Mouse (Mus musculus) spleen, postnatal 4 days (tissue): ENCODE results near the gene Kdm1a.

Source experiments
- DNase-seq, 2 experiments: peaks; one replicate each; pipeline ENCODE4 v3.0.0; 2022; ENCODE audit warnings: low spot score in 2 of 2

Kdm1a gene

DNA sequence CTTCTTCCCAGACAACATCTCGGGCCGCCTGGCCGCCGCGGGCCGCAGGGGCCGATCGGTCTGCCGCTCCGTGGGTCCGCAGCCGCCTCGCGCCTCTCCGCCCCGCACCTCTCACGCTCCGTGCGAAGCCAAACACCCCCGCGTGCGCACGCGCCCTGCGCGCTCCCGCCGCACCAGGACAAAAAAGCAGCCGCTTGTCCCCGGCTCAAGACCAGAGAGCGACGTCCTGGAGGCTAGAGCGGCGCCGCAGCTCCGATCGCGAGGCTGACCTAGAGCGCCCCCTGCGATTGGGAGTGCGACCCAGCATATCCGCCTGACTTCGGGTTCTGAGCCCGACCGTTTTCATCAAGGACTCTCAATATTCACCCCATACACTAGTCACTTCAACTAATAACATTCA lies at the start of gene Kdm1a:
TSS of gene Kdm1a (minus strand) at position 156 of the 400 bp plus-strand sequence.
- peak; percentile 95 to 99 for DNase-seq

DNA sequence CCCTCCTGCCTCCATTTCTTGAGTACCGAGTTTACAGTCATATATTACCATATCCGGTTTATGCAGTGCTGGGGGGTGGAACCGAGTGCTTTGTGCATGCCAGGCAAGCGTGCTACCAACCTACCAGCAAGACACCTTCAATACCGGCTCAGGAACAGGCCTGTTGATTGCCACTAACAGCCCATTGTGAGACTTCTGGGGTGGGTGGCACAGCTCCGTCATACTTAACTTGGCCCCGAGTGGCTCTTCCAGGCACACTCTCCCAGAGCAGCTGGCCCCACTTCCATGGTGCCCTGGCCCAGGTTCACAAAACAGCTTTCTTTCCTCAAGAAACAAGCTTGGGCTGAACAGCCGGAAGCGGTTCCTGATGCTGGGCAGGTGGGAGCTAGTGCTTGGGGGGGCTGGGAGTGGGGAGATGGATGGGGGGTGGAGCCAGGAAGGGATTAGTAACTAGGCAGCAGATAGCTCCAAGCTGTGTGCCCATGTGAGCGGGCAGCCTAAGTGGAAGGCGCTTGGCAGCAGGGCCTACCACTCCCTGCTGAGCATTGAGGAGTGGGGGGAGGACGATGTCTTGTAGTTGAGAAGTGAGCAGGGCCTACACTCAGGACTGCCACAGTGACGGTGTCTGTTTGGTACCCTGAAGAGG lies 49.5 kb upstream of the Kdm1a start:
- no peak for DNase-seq

DNA sequence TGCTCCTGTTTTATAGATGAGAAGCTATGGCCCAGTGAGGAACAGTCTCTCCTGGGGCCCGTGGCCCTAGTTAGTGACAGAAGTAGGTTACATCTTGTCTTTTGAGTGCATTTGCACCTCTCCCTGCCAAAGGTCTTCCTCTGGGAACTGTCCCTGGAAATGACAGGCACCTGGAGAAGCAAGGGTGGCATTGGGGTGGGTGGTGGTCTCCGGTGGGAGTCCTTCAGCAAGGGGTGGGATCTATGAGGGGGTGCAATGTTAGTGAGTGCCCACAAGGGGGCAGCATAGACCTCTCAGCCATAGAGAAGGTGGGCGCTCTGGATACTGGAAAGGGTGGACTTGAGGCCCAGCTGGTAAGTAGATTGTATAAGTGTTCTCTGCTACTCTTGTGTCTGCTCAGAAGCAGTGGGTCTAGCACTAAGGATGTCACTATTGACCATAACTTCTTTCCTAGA lies 48.9 kb upstream of the Kdm1a start:
- no peak for DNase-seq

DNA sequence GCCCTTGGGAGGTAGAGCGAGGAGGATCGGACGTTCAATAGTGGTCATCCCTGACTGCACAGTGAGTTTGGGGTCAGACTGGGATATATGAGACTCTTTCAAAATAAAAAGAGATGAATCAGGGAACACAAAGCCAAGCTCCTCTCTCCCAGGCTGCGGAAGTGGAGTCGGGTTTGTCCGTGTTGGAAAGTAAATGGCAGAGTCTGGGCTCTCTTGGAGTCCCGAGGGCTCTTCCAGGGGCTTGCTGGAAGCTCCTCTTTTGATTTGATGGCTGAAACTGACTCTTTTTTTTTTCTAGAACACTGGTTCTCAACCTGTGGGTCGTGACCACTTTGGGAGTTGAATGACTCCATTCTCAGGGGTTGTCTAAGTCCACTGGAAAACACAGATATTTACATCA lies 47.7 kb upstream of the Kdm1a start:
- no peak for DNase-seq

DNA sequence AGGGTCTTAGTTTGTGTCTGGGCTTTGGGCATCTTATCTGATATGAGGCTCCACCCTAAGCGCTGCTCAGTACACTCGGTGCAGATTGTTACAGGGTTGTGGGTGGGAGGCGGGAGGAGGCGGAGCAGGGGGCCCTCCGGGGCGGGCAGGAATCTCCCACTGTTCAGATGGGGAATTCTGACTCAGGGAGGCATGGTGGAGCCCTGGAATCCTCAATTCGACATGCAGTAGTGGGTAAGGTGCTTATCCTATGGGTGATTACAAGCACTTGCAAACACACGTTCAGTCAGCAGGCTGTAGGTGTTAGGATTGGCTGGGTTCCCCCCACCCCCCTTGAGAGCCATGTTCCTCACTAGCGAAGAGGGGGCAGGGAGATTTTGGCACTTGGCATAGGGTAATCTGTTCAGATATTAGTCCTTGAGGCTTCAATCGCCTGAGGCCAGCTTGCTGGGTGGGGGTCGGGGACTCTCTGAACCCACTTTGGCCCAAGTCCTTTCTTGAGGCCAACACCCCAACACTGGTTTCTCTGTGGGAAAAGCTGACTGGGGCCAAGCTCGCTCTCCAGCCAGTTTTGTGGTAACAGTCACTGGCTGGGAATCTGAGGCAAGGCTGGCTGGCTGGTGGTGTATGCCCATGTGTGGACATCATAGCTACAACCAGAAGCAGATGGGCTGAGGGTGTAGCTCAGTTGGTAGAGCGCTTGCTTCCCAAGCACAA lies 47.1 kb upstream of the Kdm1a start:
- no peak for DNase-seq

DNA sequence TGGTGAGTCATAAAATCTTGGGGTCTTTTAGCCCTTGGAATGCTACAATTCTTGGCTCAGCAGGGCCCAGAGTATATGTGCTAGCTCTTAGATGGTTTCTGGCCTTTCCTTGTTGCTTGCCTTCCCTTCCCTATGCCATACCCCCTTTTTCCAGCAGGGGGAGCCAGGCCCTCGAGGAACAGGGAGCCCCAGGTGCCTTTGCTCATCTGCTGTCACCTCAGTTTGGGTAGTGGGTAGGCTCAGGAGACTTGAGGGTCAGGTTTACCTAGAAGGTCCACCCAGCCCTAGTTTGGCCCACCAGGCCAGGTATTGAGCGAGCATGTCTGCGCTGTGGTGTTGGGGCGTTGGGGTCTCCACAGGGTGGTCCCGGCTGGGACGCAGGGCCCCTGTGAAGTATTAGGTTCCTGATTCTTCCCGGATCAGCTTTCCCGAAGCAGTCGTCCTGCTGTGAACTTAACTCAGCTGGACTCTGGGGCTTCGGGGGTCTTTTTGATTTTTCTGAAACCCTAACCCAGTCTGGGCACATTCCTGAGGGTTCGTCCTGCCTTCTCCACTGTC lies 46.5 kb upstream of the Kdm1a start:
- DNase-seq = peak; percentile 75 to 91

DNA sequence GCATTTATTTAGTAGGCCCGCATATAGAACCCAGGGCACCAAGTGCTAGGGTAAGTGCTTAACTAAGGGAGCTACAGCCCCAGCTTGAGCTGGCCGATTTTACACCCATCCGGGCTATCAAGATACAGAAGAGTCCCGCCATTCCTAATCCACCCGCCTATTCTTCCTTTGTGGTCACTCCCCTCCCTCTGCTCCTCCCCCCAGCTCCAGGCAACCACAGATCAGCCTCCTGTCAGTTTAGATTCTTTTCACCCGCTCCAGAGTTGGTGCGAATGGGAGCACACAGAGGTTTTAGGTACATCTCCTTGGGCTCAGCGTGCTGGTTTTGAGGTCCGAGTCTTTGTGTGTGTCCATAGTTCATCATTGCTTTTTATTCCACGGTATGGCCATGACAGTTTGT lies 36.4 kb upstream of the Kdm1a start:
- DNase-seq = no peak

DNA sequence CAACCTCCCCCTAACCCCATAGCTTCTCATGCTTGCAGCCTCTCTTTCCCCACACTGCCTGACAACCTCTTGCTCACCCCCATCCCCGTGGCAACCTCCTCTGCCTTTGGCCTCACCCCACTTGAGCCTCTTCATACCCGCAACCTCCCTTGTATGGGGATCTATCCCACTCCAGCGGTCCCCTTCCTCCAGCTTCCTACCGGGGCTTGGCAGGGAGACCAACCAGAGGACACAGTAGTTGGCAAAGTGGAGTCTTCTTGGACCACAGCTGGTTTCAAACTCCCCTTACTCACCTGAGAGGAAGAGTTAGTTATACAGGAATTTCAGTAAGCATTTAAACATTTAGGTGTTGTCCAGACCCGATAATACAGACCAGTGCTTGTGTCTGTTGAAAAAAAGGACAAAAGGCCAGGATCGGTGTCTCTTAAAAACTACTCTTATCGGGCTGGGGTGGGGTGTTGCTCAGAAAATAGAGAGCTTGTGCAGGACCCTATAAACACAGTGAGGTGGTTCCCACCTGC lies 35.8 kb upstream of the Kdm1a start:
- no peak for DNase-seq

DNA sequence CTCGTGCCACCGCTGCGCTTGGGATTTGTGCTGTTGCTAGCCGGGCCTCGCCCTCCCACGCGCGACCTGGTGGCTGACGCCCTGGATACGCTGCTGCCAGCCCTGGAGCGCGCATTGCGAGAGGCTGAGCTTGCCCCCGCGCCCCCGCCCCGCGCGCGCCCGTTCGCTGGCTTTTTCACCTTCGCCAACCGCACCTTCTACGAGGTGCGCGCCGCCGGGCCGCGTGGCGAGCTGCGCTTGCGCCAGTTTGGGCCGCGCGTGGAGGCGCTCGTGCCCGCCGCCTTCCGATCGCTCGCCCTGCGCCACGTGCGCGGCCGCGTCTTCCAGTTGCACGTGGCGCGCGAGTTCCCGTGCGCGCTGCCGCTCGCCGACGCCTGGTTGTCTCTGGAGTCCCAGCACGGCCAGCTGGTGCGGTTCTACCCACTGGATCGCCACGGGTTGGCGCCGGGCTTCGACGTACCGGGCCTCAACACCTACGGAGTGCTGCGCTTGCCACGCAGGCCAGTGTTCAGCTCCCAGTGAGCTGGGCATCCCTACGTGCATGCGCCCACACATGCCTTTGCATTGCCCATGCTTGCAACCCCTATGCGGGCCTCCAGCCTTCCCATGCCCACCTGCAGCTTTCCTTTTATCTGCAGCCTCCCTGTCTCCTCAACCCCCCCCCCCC lies 35.2 kb upstream of the Kdm1a start:
- DNase-seq = no peak

DNA sequence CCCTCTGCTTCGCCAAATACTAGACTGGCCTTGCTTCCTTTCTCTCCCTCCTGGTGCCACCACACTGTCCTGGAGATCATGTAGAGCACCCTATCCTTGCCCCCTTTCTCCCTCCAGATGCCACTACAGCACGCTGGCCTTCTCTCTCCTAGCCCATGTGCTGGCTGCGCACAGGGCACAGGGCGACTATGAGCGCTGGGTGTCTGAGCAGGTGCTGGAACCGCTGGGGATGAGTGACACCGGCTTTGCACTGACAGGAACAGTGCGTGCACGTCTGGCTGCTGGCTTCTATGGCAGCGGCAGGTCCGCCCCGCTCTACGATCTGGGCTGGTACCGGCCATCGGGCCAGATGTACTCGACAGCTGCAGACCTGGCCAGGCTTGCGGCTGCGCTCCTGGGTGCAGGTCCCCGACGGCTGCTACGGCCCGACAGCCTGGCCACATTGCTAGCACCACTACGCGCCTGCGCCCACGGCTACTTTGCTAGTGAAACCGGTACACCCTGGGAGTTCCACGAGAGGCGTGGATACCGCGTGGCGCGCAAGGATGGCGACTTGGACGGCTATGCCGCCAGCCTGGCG lies 34.5 kb upstream of the Kdm1a start:
- no peak for DNase-seq

DNA sequence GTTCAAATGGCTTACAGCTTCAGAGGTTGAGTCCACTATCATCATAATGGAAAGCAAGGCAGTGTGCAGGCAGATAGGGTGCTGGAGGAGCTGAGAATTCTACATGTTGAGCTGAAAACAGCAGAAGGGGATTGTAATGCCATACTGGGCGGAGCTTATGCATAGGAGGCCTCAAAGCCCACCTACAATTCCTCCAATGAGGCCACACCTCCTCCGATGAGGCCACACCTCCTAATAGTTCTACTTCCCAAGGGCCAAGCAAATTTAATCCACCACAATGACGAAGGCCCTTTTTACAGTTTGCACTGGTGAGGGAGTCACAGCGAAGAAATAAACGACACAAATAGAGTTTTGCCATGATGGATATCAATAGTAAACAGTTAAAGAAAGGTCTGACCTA lies 34.0 kb upstream of the Kdm1a start:
- DNase-seq = no peak

DNA sequence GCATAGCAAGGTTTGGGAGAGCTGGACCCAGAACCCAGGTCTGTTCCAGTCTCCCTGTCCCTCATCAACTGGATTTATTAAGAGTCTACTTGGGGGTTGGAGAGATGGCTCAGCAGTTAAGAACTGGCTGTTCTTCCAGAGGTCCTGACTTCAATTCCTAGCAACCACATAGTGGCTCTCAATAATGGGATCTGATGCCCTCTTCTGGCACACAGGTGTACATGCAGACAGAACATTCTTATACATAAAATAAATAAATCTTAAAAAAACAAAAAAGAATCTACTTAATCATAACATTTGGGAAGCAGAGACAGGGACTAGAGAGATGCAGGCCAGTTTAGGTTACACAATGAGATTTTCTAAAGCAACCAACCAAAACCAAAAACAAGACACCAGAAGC lies 33.5 kb upstream of the Kdm1a start:
- no peak for DNase-seq

DNA sequence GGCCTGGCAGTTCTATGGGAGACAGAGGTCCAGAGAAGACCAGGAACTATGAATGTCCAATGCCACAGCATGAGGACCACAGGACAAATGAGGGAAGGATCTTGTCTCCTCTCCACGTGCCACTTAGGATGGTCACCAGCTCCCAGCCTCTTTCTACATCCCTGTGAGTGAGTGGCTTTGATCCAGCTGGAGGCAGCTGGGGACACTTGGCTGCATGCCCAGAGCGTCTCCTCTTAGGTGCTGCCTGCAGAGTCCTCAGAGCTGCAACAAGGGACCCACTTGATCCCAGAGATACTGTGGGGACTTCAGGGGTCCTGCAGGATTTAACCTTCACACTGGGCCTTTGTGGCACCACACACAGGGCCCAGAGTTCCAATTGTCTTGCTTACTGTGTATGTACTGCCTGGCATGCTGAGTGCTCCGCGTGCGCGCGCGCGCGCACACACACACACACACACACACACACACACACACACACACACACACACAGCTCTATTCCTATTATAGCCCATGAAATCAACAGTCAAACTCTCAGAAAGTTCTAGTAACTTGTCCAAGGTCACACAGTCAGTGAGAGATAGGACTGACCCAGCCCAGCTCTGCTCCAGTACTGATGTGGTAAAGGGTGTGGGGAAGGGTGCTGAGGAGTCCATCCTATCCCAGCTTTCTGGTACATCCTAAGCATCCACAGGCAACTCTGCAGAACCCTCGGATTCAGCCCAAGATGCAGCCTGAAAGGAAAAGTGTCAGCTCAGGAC lies 28.9 kb upstream of the Kdm1a start:
- DNase-seq = no peak

DNA sequence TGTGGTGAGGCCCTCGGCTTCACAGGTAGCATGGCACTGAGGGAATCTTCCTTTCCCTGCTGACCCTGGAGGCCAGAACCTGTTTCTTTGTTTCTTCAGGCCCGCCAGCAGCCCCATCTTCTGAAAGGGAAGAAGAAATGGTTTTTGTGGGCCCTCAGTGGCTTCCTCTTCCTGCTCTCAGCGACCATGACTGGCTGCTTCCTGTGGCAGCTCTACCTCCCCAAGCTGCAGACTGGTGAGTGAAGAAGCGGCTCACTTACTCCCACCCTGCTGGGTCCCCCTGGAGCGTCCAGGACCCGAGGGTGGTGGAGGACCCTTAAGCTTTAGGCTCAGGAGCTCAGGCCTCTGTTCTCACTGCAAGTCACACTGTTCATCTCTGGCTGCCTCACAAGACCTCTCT lies 24.1 kb upstream of the Kdm1a start:
- peak in 1 of 2 experiments; percentile 65 for DNase-seq

DNA sequence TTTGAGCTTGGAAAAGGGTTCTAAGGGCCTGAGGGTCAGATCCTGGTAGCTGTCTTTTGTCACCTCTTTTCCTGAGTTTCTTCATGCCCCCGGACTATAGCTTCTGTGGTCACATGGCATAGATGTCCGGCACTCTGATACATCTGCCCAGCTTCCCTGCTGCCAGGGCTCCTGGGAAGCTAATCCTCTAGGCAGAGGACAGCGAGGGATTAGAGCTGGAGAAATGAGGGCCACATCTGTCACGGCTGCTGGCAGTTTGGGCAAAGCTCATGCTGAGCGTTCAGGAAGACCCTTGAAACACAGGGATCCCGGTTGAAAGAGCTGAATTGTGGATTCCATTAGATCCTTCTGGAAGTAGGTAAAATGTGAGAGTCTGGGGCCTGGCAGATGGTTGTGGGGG lies 19.9 kb upstream of the Kdm1a start, which contains the start of gene Lactbl1:
TSS of gene Lactbl1 (plus strand) at position 234 of the 400 bp plus-strand sequence.
- DNase-seq = no peak

DNA sequence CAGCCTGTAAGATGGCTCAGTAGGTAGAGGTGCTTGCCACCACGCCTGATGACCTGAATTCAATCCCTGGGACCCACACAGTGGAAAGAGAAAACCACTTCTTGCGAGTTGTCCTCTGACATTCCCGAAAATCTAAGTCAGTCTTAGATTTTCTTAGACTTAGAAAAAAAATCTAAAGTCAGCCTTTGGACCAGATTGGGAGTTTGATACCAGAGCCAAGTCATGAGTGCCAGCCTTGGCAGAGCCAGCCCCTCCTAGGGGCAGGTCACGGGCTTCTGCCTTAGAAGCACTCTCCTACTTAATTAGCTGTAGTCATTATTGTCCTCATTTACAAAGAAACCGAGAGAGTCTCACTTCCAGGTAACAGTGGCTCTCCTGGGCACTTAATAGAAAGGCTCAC lies 19.4 kb upstream of the Kdm1a start:
- no peak for DNase-seq

DNA sequence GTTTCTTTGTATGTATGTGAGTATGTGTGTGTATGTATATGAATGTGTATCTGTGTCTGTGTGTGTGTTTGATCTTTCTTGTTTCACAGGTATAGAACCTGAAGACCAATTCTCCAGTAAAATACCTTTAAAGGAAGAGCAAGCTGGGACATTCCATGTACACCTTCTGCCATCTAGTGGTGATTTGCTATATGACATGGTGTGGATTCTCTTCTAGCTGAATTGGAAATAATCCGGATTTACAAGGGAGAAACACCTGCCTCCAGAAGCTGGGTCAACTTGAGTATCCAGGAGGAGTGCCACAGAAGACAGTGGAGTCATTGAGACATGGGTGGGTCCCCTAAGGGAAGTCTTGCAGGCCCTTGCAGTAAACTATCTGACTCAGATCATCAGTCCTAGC lies 18.8 kb upstream of the Kdm1a start:
- no peak for DNase-seq

DNA sequence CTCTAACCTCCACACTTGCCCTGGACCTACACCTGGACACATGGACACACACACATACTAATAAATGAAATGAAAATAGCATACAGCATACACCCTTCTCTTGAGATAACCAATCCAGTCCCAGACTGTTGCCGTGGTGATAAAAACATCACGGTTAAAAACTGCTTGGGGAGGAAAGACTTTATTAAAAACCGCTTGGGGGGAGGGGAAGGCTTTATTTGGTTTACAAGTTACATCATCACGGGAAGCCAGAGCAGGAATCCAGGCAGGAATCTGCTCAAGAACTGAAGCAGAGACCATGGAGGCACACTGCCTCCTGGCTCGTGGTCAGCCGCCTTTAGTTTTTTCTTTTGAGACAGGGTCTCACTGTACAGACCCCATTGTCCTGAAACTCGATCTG lies 11.1 kb upstream of the Kdm1a start:
- no peak for DNase-seq

DNA sequence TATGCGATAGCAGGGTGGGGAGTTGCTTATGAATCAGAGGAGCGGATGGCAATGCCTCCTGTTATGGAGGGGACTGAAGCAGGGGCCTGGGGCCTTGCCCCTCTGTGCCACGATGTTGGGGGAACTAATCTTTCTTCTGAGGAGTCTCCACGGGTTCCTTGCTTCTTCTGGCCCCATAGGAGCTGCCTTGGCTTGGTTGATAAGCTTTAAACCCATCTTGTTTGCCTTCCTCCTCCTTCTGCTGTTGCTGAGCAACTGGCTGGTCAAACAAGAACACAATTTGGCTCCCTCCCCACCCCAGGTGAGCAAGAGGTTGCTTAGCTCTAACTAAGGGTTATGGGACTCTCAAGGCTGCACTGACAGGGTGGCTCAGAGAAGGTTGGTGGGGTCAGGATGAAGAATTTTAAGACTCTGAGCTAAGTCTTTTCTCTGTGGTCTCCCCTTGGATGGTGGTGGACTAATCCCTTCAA lies 7.9 kb upstream of the Kdm1a start, which contains the start of gene Tex46:
TSS of gene Tex46 (plus strand) at position 51 of the 470 bp plus-strand sequence.
- no peak for DNase-seq

DNA sequence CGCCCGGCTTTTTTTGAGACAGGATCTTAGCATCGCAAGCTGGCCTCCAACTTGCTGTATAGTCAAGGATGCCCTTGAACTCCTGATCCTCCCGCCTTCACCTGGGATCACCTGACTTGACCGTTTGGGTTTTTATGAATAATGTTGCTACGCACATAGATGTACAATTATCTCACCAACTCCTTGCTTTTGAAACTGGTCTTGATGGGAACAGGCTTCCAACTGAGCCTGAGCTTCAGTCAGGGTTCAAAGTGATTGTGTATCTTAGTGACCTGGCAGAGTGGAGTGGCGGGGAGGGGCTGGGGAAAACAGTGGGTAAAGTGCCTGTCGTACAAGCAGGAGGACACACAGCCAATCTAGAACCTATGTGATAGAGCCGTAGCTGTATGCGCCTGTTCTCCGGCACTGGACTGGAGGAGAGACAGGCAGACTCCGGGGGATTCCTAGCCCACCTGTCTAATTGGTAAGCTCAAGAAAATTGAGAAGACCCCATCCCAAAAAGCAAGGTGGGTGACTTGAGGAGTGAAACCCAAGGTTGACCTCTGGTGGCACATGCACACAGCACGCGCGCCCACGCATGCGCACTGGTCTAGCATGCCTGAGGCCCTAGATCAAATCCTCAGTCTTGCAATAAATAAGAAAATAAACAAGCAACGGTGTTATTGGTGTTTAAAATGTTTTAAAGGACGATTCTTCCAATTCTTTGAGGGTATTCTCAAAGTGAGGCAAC lies 3.4 kb upstream of the Kdm1a start:
- DNase-seq = no peak
